Mouse (Mus musculus) MEL (cell line): ENCODE measurements at regions not wholly inside any gene's neighbourhood (a gene's known extent, or its start where the extent isn't known, plus 50 kb on each side); places are given as distances from the start of the nearest gene placed in this dataset.

Experiments
- DNase-seq: peaks from one replicate; pipeline ENCODE4 v3.0.0; 2011; ENCODE audit warnings: low read depth, low spot score
- H3K27ac ChIP-seq: 2 replicates; pipeline ENCODE4 v1.5.1; 2012; ENCODE audit warnings: low read depth, mild to moderate bottlenecking, control low read depth, low read length, moderate library complexity; ENCODE audit not compliant: control insufficient read depth
- H3K27me3 ChIP-seq, 2 experiments: fragments of 150-350 bp in 1 of 2; sonication (generic) in 1 of 2; 2 replicates each; pipeline ENCODE4 v1.6.1; 2012; ENCODE audit warnings: low read length in 2 of 2, mild to moderate bottlenecking in 2 of 2, improper control_type of control experiment in 1 of 2, moderate library complexity in 1 of 2; ENCODE audit not compliant: insufficient read depth in 2 of 2, control insufficient read depth in 1 of 2
- H3K36me3 ChIP-seq, 2 experiments: 2 replicates each; pipeline ENCODE4 v1.6.1; 2012 to 2014; ENCODE audit warnings: low read length in 2 of 2, improper control_type of control experiment in 1 of 2, inconsistent platforms in 1 of 2, mild to moderate bottlenecking in 1 of 2; ENCODE audit not compliant: insufficient read depth in 2 of 2, control insufficient read depth in 1 of 2
- H3K4me1 ChIP-seq, 2 experiments: fragments of 150-350 bp in 1 of 2; sonication (generic) in 1 of 2; 2 replicates each; pipeline ENCODE4 v1.6.1; 2012; ENCODE audit warnings: low read length in 2 of 2, improper control_type of control experiment in 1 of 2, mild to moderate bottlenecking in 1 of 2; ENCODE audit not compliant: insufficient read depth in 2 of 2, control insufficient read depth in 1 of 2
- H3K4me3 ChIP-seq, 2 experiments: fragments of 150-350 bp in 1 of 2; sonication (generic) in 1 of 2; 2 replicates each; pipeline ENCODE4 v1.5.1; 2012; ENCODE audit warnings: low read depth in 2 of 2, low read length in 2 of 2, mild to moderate bottlenecking in 2 of 2, moderate library complexity in 2 of 2, control low read depth in 1 of 2, improper control_type of control experiment in 1 of 2; ENCODE audit not compliant: control insufficient read depth in 1 of 2, insufficient read depth in 1 of 2
- H3K79me2 ChIP-seq: 2 replicates; pipeline ENCODE4 v1.6.1; 2012; ENCODE audit warnings: mild to moderate bottlenecking, low read length, moderate library complexity; ENCODE audit not compliant: control insufficient read depth, poor library complexity, insufficient read depth
- H3K9ac ChIP-seq: 2 replicates; pipeline ENCODE4 v1.6.1; 2012; ENCODE audit warnings: low read depth, mild to moderate bottlenecking, control low read depth, low read length, moderate library complexity; ENCODE audit not compliant: control insufficient read depth, poor library complexity, severe bottlenecking
- H3K9me3 ChIP-seq: fragments of 150-350 bp; sonication (generic); replicated peaks from 2 replicates; pipeline ENCODE4 v1.6.1; 2012; ENCODE audit warnings: mild to moderate bottlenecking, low read length, improper control_type of control experiment, moderate library complexity; ENCODE audit not compliant: insufficient read depth
- BHLHE40 ChIP-seq: IDR thresholded peaks from 2 replicates; pipeline ENCODE4 v1.6.1; 2012; ENCODE audit warnings: low read depth, mild to moderate bottlenecking, inconsistent platforms, low read length, improper control_type of control experiment, borderline replicate concordance
- CHD1 ChIP-seq: IDR thresholded peaks from 2 replicates; pipeline ENCODE4 v1.6.1; 2012; ENCODE audit warnings: low read depth, mild to moderate bottlenecking, inconsistent platforms, low read length, improper control_type of control experiment
- CTCF ChIP-seq, 3 experiments: IDR thresholded peaks in 2 of 3; conservative IDR thresholded peaks in 1 of 3; 2 replicates each; pipeline ENCODE4 v1.5.1; 2011 to 2012; ENCODE audit warnings: low read length in 3 of 3, low read depth in 2 of 3, mild to moderate bottlenecking in 2 of 3, improper control_type of control experiment in 1 of 3, inconsistent platforms in 1 of 3, mixed read lengths in 1 of 3, moderate library complexity in 1 of 3; ENCODE audit not compliant: control insufficient read depth in 1 of 3, insufficient read depth in 1 of 3, poor library complexity in 1 of 3, severe bottlenecking in 1 of 3
- E2F4 ChIP-seq: IDR thresholded peaks from 2 replicates; pipeline ENCODE4 v1.6.1; 2011; ENCODE audit warnings: low read depth, low read length, improper control_type of control experiment, borderline replicate concordance
- EP300 ChIP-seq, 2 experiments: IDR thresholded peaks; 2 replicates each; pipeline ENCODE4 v1.6.1; 2011; ENCODE audit warnings: improper control_type of control experiment in 2 of 2, low read length in 2 of 2, low read depth in 1 of 2, mild to moderate bottlenecking in 1 of 2
- ETS1 ChIP-seq: IDR thresholded peaks from 2 replicates; pipeline ENCODE4 v1.6.1; 2012; ENCODE audit warnings: low read depth, mild to moderate bottlenecking, inconsistent platforms, low read length, improper control_type of control experiment, moderate library complexity
- GATA1 ChIP-seq: IDR thresholded peaks from 2 replicates; pipeline ENCODE4 v1.6.1; 2011; ENCODE audit warnings: low read depth, low read length, improper control_type of control experiment
- MAFK ChIP-seq: IDR thresholded peaks from 2 replicates; pipeline ENCODE4 v1.6.1; 2011; ENCODE audit warnings: low read depth, mild to moderate bottlenecking, low read length, improper control_type of control experiment, borderline replicate concordance
- MEF2A ChIP-seq: IDR thresholded peaks from 2 replicates; pipeline ENCODE4 v1.6.1; 2014; ENCODE audit warnings: low read depth, mild to moderate bottlenecking, inconsistent platforms, low read length, improper control_type of control experiment; ENCODE audit not compliant: poor library complexity, insufficient replicate concordance, severe bottlenecking; ENCODE audit errors: extremely low read depth
- MYB ChIP-seq: IDR thresholded peaks from 2 replicates; pipeline ENCODE4 v1.6.1; 2011; ENCODE audit warnings: mild to moderate bottlenecking, low read depth, low read length, improper control_type of control experiment
- MYC ChIP-seq: IDR thresholded peaks from 2 replicates; pipeline ENCODE4 v1.6.1; 2011; ENCODE audit warnings: low read depth, mild to moderate bottlenecking, low read length, improper control_type of control experiment, moderate library complexity
- NELFE ChIP-seq: IDR thresholded peaks from 2 replicates; pipeline ENCODE4 v1.6.1; 2011; ENCODE audit warnings: low read depth, low read length, improper control_type of control experiment
- NRF1 ChIP-seq: IDR thresholded peaks from 2 replicates; pipeline ENCODE4 v1.6.1; 2014; ENCODE audit warnings: low read depth, mild to moderate bottlenecking, inconsistent platforms, low read length, improper control_type of control experiment, moderate library complexity; ENCODE audit not compliant: poor library complexity, insufficient read depth, severe bottlenecking
- POLR2AphosphoS2 ChIP-seq: IDR thresholded peaks from 2 replicates; pipeline ENCODE4 v1.6.1; 2011; ENCODE audit warnings: low read length, improper control_type of control experiment
- POLR2AphosphoS5 ChIP-seq: IDR thresholded peaks from 2 replicates; pipeline ENCODE4 v1.6.1; 2012; ENCODE audit warnings: low read depth, borderline replicate concordance, mild to moderate bottlenecking, inconsistent platforms, low read length, moderate library complexity, mixed read lengths
- RCOR1 ChIP-seq: IDR thresholded peaks from 2 replicates; pipeline ENCODE4 v1.6.1; 2012; ENCODE audit warnings: low read depth, mild to moderate bottlenecking, inconsistent platforms, low read length, improper control_type of control experiment
- SIN3A ChIP-seq: IDR thresholded peaks from 2 replicates; pipeline ENCODE4 v1.6.1; 2012; ENCODE audit warnings: low read length, improper control_type of control experiment, inconsistent platforms
- SMC3 ChIP-seq: IDR thresholded peaks from 2 replicates; pipeline ENCODE4 v1.6.1; 2011; ENCODE audit warnings: low read depth, low read length, improper control_type of control experiment
- TAL1 ChIP-seq: IDR thresholded peaks from 2 replicates; pipeline ENCODE4 v1.6.1; 2012; ENCODE audit warnings: mild to moderate bottlenecking, inconsistent platforms, low read length, moderate library complexity, mixed read lengths
- TCF12 ChIP-seq: IDR thresholded peaks from 2 replicates; pipeline ENCODE4 v1.6.1; 2014; ENCODE audit warnings: low read depth, mild to moderate bottlenecking, inconsistent platforms, low read length, improper control_type of control experiment, moderate library complexity
- USF2 ChIP-seq, 2 experiments: IDR thresholded peaks; 2 replicates each; pipeline ENCODE4 v1.6.1; 2011 to 2012; ENCODE audit warnings: improper control_type of control experiment in 2 of 2, low read length in 2 of 2, borderline replicate concordance in 1 of 2, inconsistent platforms in 1 of 2, low read depth in 1 of 2, mild to moderate bottlenecking in 1 of 2; ENCODE audit not compliant: insufficient read depth in 1 of 2
- ZKSCAN1 ChIP-seq: IDR thresholded peaks from 2 replicates; pipeline ENCODE4 v1.6.1; 2012; ENCODE audit warnings: low read depth, mild to moderate bottlenecking, inconsistent platforms, low read length, improper control_type of control experiment, moderate library complexity
- ZNF384 ChIP-seq: IDR thresholded peaks from 2 replicates; pipeline ENCODE4 v1.6.1; 2012; ENCODE audit warnings: low read depth, mild to moderate bottlenecking, inconsistent platforms, low read length, improper control_type of control experiment

- TF ChIP-seq MYC: peak; percentile 99
- TF ChIP-seq POLR2AphosphoS5: no peak
Observed at GRCm38 (mm10) chr11:19145263-19145662, 126.5 kb upstream of the Meis1 start (continued).

DNA sequence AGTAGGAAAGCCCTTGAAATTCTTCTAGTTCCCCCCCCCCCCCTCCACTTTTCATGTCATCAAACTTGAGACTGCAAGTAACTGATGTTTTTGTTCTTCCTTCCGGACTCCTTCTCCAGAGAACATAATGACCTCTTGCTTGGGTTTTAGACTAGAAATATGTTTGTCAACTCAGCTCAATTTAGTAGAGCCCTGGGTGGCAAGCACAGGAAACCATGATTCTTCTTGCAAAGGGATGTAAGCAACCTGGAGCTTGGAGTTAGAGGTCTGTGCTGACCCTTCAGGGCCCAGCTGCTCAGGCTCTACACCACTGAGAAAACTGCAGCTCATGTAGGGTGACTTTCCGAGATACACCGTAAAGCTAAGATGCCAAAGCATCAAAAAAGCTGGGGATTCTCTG lies 127.2 kb upstream of the Meis1 start:
- Histone ChIP-seq H3K27ac (peak overlapping the region; percentile 96), H3K9me3 (no peaks in the 10 kb centered on the region), H3K36me3 (peaks cover 0 to 36% of the 10 kb centered on the region in 2 experiments; a peak in 2 of 4 replicates), H3K4me3 (no peak overlapping the region), H3K4me1 (peaks cover 27% of the 10 kb centered on the region in 2 experiments), H3K79me2 (no peaks in the 10 kb centered on the region), H3K27me3 (no peaks in the 10 kb centered on the region), H3K9ac (peak overlapping the region; percentile 27; the same call in 1 of the 2 replicates)
- DNase-seq: peak; percentile 40
- TF ChIP-seq GATA1: no peak
- no peak for TF ChIP-seq SMC3
- TF ChIP-seq BHLHE40: no peak
- TF ChIP-seq EP300 (IDR thresholded peaks at IDR 0.05; ENCODE audit: low read depth in 1 of 2, low read length in 2 of 2): 0 out of 4 replicates have a peak, but pooled peaks of 1 of the 2 experiments have one; percentile 14
- 0 out of 2 replicates have a peak, but pooled peaks have one; percentile 15 for TF ChIP-seq SIN3A
- no peak for TF ChIP-seq MEF2A

- Histone ChIP-seq H3K9ac (no peak overlapping the region), H3K4me3 (no peak overlapping the region), H3K9me3 (no peaks in the 10 kb centered on the region), H3K36me3 (peaks cover 0 to 37% of the 10 kb centered on the region in 2 experiments; a peak in 3 of 4 replicates), H3K27me3 (no peaks in the 10 kb centered on the region), H3K27ac (no peak overlapping the region), H3K79me2 (no peaks in the 10 kb centered on the region; the same call in 1 of the 2 replicates), H3K4me1 (peaks cover 24 to 25% of the 10 kb centered on the region in 2 experiments)
- no peak for DNase-seq
- no peak for TF ChIP-seq ZNF384
- TF ChIP-seq MAFK: no peak
- no peak for TF ChIP-seq MYB
Observed at GRCm38 (mm10) chr11:19151026-19151425, 132.2 kb upstream of the Meis1 start.

DNA sequence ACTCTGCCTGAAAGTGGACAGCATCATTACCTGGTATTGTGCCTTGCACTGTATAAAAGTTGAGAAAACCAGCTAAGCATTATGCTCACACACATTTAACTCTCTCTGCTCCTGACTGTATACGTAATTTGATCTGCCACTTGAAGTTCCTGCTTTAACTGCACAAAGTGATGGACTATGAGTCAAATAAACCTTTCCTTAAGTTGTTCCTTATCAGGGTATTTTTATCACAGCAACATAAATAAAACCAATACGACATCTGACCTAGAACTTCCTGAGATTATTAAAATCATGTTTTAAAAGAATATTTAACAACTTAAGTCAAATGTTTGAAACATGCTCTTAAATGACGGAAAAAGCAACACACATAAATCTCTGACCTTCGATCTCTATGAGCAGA lies 134.9 kb upstream of the Meis1 start:
- Histone ChIP-seq H3K79me2 (peaks cover 9% of the 10 kb centered on the region), H3K36me3 (peaks cover 0 to 46% of the 10 kb centered on the region in 2 experiments; a peak in 3 of 4 replicates), H3K9me3 (no peaks in the 10 kb centered on the region), H3K4me1 (peaks cover 28 to 31% of the 10 kb centered on the region in 2 experiments), H3K27me3 (no peaks in the 10 kb centered on the region), H3K27ac (no peak overlapping the region; the same call in 1 of the 2 replicates), H3K4me3 (no peak overlapping the region; a peak in 1 of 4 replicates), H3K9ac (no peak overlapping the region)
- peak; percentile 44 for DNase-seq
- TF ChIP-seq SIN3A: 0 out of 2 replicates have a peak, but pooled peaks have one; percentile 10
- TF ChIP-seq NELFE: no peak
- no peak for TF ChIP-seq TAL1
- TF ChIP-seq ZKSCAN1: no peak
- TF ChIP-seq CTCF (IDR thresholded peaks at IDR 0.05 in 2 of 3, conservative IDR thresholded peaks at IDR 0.05 in 1 of 3; ENCODE audit: control insufficient read depth in 1 of 3, insufficient read depth in 1 of 3, low read depth in 2 of 3, low read length in 3 of 3, poor library complexity in 1 of 3, severe bottlenecking in 1 of 3): no peak
- TF ChIP-seq ETS1: peak; percentile 36; the same call in 1 of the 2 replicates
- peak; percentile 74 for TF ChIP-seq RCOR1
- no peak for TF ChIP-seq POLR2AphosphoS2
- TF ChIP-seq E2F4: no peak
- TF ChIP-seq EP300 (IDR thresholded peaks at IDR 0.05; ENCODE audit: low read depth in 1 of 2, low read length in 2 of 2): peak in 1 of 2 experiments; percentile 22; a peak in 2 of 4 replicates
- TF ChIP-seq NRF1: no peak
- TF ChIP-seq CHD1: no peak
- TF ChIP-seq USF2 (IDR thresholded peaks at IDR 0.05; ENCODE audit: borderline replicate concordance in 1 of 2, insufficient read depth in 1 of 2, low read depth in 1 of 2, low read length in 2 of 2): no peak
- no peak for TF ChIP-seq TCF12
- no peak for TF ChIP-seq MAFK
